Mouse (Mus musculus): ENCODE measurements at regions not wholly inside any gene's neighbourhood (a gene's known extent, or its start where the extent isn't known, plus 50 kb on each side); places are given as distances from the start of the nearest gene placed in this dataset.

GRCm38 (mm10) chr17:93260366-93261205, 61.8 kb downstream of the Adcyap1 start:
- Histone ChIP-seq H3K36me3 (ENCODE audit: control insufficient read depth, insufficient read depth, low read length) (no peaks in the 10 kb centered on the region), H3K4me3 (ENCODE audit: low read depth, low read length) (no peak overlapping the region), H3K27ac (ENCODE audit: low read depth, low read length) (no peak overlapping the region; the same call in 1 of the 2 replicates), H3K4me1 (ENCODE audit: control insufficient read depth, insufficient read depth, low read length) (peaks cover 5% of the 10 kb centered on the region; the same call in 1 of the 2 replicates), H3K9ac (ENCODE audit: low read length) (no peak overlapping the region), H3K27me3 (ENCODE audit: control insufficient read depth, insufficient read depth, low read length) (no peaks in the 10 kb centered on the region), H3K4me2 (no peak overlapping the region), H3K9me3 (ENCODE audit: control insufficient read depth, low read length) (no peaks in the 10 kb centered on the region)
- DNase-seq (ENCODE audit: low spot score, missing footprints) (peak; percentile 85), ATAC-seq (ENCODE audit: low FRiP score) (peak; percentile 88)
- WGBS = 43% methylated on average over 8 of the region's 8 CpGs

DNA sequence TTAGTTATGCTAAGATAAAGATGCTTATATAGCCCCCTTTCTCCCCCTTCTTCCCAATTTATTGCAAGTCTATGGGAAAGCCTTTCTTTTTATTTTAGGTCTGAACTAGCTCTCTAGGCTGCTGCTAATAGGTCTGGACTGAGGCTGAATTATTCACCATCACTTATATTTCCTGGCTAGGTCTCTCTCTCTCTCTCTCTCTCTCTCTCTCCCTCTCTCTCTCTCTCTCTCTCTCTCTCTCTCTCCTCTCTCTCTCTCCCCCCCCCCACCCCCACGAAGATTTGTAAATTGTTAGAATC, 62.3 kb downstream of the Adcyap1 start:
- WGBS = 41% methylated on average over 1 of the region's 1 CpGs
- H3K27ac ChIP-seq (ENCODE audit: low read depth, low read length) = no peak overlapping the region; the same call in 1 of the 2 replicates
- DNase-seq (ENCODE audit: low spot score, missing footprints) = no peak

DNA sequence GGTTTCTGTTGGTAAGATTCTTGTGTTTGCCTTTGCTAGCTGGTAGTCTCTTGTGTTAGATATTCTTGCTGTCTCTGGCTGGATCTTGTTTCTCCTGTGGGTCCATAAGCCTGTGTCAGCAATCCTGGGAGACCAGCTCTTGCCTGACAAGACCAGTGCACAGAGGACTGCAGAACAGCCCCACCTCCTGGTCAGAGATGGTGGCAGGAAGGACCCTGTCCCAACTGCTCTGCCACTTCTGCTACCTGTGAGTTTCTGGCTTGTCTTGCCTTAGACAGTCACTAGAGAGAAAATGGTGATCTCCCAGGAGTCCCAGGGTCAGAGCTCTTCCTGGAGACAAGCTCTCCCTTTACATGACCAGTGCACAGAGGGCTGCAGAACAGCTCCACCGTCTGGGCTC, 107.3 kb downstream of the Adcyap1 start:
- H3K4me3 ChIP-seq (ENCODE audit: low read depth, low read length) = no peak overlapping the region
- H3K27me3 ChIP-seq (ENCODE audit: control insufficient read depth, insufficient read depth, low read length) = peaks cover 5% of the 10 kb centered on the region
- H3K4me2 ChIP-seq = no peak overlapping the region
- no peaks in the 10 kb centered on the region for H3K4me1 ChIP-seq (ENCODE audit: control insufficient read depth, insufficient read depth, low read length)
- no peak overlapping the region for H3K27ac ChIP-seq (ENCODE audit: low read depth, low read length)
- DNase-seq (ENCODE audit: low spot score, missing footprints) = no peak
- H3K9ac ChIP-seq (ENCODE audit: low read length) = no peak overlapping the region
- WGBS = 9% methylated on average over 1 of the region's 1 CpGs
- H3K9me3 ChIP-seq (ENCODE audit: control insufficient read depth, low read length) = no peaks in the 10 kb centered on the region
- no peaks in the 10 kb centered on the region for H3K36me3 ChIP-seq (ENCODE audit: control insufficient read depth, insufficient read depth, low read length)
- ATAC-seq (ENCODE audit: low FRiP score) = peak; percentile 27; the same call in 1 of the 2 replicates

More for the DNA sequence above, 62.3 kb downstream of the Adcyap1 start:
- no peaks in the 10 kb centered on the region for H3K27me3 ChIP-seq (ENCODE audit: control insufficient read depth, insufficient read depth, low read length)
- H3K36me3 ChIP-seq (ENCODE audit: control insufficient read depth, insufficient read depth, low read length) = no peaks in the 10 kb centered on the region
- no peak overlapping the region for H3K9ac ChIP-seq (ENCODE audit: low read length)
- ATAC-seq (ENCODE audit: low FRiP score) = peak; percentile 61
- no peak overlapping the region for H3K4me2 ChIP-seq
- no peak overlapping the region for H3K4me3 ChIP-seq (ENCODE audit: low read depth, low read length)
- no peaks in the 10 kb centered on the region for H3K9me3 ChIP-seq (ENCODE audit: control insufficient read depth, low read length)
- H3K4me1 ChIP-seq (ENCODE audit: control insufficient read depth, insufficient read depth, low read length) = peaks cover 5% of the 10 kb centered on the region; the same call in 1 of the 2 replicates

DNA sequence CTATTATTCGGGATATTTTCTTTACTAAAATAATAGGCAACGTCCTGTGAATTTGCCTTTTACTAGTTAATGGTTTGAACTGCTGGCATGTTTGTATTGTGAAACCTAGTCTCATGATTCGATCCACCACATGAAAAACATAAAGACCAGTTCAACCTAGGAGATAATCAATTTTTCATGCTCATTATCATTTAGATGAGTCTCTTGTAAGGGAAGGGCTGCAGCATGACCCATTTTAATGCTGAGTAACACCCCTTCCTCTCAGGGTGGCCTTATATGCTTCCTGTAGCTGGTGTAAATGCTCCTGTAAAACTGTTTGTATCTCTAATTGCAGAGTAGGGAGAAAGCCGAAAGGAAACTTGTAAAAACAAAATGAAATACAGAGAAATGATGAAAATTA, 113.3 kb downstream of the Adcyap1 start:
- WGBS = 28% methylated on average over 4 of the region's 4 CpGs
- H3K9ac ChIP-seq (ENCODE audit: low read length) = no peak overlapping the region
- no peak overlapping the region for H3K27ac ChIP-seq (ENCODE audit: low read depth, low read length)
- H3K36me3 ChIP-seq (ENCODE audit: control insufficient read depth, insufficient read depth, low read length) = no peaks in the 10 kb centered on the region
- no peak overlapping the region for H3K4me2 ChIP-seq
- peaks cover 5% of the 10 kb centered on the region; the same call in 1 of the 2 replicates for H3K4me1 ChIP-seq (ENCODE audit: control insufficient read depth, insufficient read depth, low read length)
- no peaks in the 10 kb centered on the region for H3K9me3 ChIP-seq (ENCODE audit: control insufficient read depth, low read length)
- H3K27me3 ChIP-seq (ENCODE audit: control insufficient read depth, insufficient read depth, low read length) = peaks cover 5% of the 10 kb centered on the region
- no peak overlapping the region for H3K4me3 ChIP-seq (ENCODE audit: low read depth, low read length)
- DNase-seq (ENCODE audit: low spot score, missing footprints) = peak; percentile 89
- ATAC-seq (ENCODE audit: low FRiP score) = peak; percentile 81

DNA sequence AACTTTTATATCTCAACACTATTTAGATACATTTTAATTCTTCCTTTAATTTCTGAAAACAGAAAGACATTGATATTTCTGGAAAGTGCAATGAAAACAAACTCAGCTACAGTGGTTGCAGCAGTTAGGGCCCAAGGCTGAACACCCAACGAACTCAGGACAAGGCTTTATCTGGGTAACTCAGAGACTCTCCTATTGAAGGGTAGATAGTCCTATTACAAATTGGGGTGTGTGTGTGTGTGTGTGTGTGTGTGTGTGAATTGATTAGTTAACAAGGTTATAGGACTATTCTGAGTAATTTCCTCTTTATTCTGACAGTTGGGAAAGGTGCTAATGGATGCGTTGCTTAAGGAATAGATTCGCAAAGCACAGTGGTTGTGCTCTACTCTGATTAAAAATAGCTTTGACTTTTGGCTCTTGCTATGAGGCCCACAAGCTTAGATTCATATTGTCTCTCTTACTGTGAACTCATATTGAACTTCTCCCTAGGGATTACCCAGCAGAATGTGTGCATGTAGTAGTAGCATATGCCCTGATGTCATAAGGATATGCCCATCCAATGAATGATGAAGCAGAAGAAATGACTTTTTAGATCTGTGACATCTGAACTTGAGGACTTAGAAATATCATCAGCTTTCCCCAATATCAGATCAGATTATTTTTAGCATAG, 114.0 kb downstream of the Adcyap1 start:
- ATAC-seq (ENCODE audit: low FRiP score) (peak; percentile 81), DNase-seq (ENCODE audit: low spot score, missing footprints) (peak; percentile 83)
- Histone ChIP-seq H3K9ac (ENCODE audit: low read length) (no peak overlapping the region), H3K27me3 (ENCODE audit: control insufficient read depth, insufficient read depth, low read length) (peaks cover 5% of the 10 kb centered on the region), H3K27ac (ENCODE audit: low read depth, low read length) (peak overlapping the region; percentile 36; the same call in 1 of the 2 replicates), H3K4me3 (ENCODE audit: low read depth, low read length) (no peak overlapping the region), H3K4me2 (no peak overlapping the region), H3K36me3 (ENCODE audit: control insufficient read depth, insufficient read depth, low read length) (no peaks in the 10 kb centered on the region), H3K9me3 (ENCODE audit: control insufficient read depth, low read length) (no peaks in the 10 kb centered on the region), H3K4me1 (ENCODE audit: control insufficient read depth, insufficient read depth, low read length) (peaks cover 5% of the 10 kb centered on the region; the same call in 1 of the 2 replicates)
- WGBS = 54% methylated on average over 3 of the region's 3 CpGs

DNA sequence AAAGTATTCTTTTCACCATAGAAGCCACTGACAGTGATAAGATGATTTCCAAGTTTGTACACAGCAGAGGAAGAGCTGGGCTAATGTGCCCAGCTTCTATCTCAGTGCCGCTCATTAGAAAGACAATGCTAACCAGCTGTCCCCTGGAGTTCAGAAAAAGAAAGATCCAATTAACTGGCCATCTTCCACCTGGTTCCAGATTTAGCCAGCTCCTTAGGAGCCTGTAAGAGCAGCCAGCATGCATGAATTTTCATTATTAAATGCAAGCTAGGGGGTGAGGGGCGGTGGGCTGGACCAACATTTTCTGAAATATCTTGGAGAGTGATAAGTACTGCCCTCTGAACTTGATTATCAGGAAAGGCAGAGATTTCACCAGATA, 114.5 kb downstream of the Adcyap1 start:
- Histone ChIP-seq H3K36me3 (ENCODE audit: control insufficient read depth, insufficient read depth, low read length) (no peaks in the 10 kb centered on the region), H3K4me3 (ENCODE audit: low read depth, low read length) (no peak overlapping the region), H3K27me3 (ENCODE audit: control insufficient read depth, insufficient read depth, low read length) (peaks cover 5% of the 10 kb centered on the region), H3K4me1 (ENCODE audit: control insufficient read depth, insufficient read depth, low read length) (peaks cover 5% of the 10 kb centered on the region; the same call in 1 of the 2 replicates), H3K9ac (ENCODE audit: low read length) (no peak overlapping the region), H3K27ac (ENCODE audit: low read depth, low read length) (no peak overlapping the region), H3K9me3 (ENCODE audit: control insufficient read depth, low read length) (no peaks in the 10 kb centered on the region), H3K4me2 (no peak overlapping the region)
- DNase-seq (ENCODE audit: low spot score, missing footprints) (no peak), ATAC-seq (ENCODE audit: low FRiP score) (peak; percentile 82)
- 25% methylated on average over 2 of the region's 2 CpGs for WGBS

- H3K4me3 ChIP-seq (ENCODE audit: low read depth, low read length) = no peak overlapping the region
- 66% methylated on average over 3 of the region's 3 CpGs for WGBS
Measured at GRCm38 (mm10) chr17:93314144-93314543, 115.3 kb downstream of the Adcyap1 start.

GRCm38 (mm10) chr17:93321482-93321881, 122.7 kb downstream of the Adcyap1 start:
- WGBS = 79% methylated on average over 4 of the region's 4 CpGs
- no peaks in the 10 kb centered on the region for H3K36me3 ChIP-seq (ENCODE audit: control insufficient read depth, insufficient read depth, low read length)
- ATAC-seq (ENCODE audit: low FRiP score) = no peak
- H3K27me3 ChIP-seq (ENCODE audit: control insufficient read depth, insufficient read depth, low read length) = no peaks in the 10 kb centered on the region
- H3K27ac ChIP-seq (ENCODE audit: low read depth, low read length) = no peak overlapping the region
- no peaks in the 10 kb centered on the region for H3K9me3 ChIP-seq (ENCODE audit: control insufficient read depth, low read length)
- H3K4me3 ChIP-seq (ENCODE audit: low read depth, low read length) = no peak overlapping the region
- no peak for DNase-seq (ENCODE audit: low spot score, missing footprints)
- H3K4me2 ChIP-seq = no peak overlapping the region
- no peak overlapping the region for H3K9ac ChIP-seq (ENCODE audit: low read length)
- H3K4me1 ChIP-seq (ENCODE audit: control insufficient read depth, insufficient read depth, low read length) = no peaks in the 10 kb centered on the region

More at GRCm38 (mm10) chr17:93314144-93314543, 115.3 kb downstream of the Adcyap1 start:
- Histone ChIP-seq H3K27me3 (ENCODE audit: control insufficient read depth, insufficient read depth, low read length) (peaks cover 5% of the 10 kb centered on the region), H3K4me2 (no peak overlapping the region), H3K36me3 (ENCODE audit: control insufficient read depth, insufficient read depth, low read length) (no peaks in the 10 kb centered on the region), H3K9me3 (ENCODE audit: control insufficient read depth, low read length) (no peaks in the 10 kb centered on the region), H3K9ac (ENCODE audit: low read length) (no peak overlapping the region), H3K4me1 (ENCODE audit: control insufficient read depth, insufficient read depth, low read length) (peaks cover 5% of the 10 kb centered on the region; the same call in 1 of the 2 replicates), H3K27ac (ENCODE audit: low read depth, low read length) (peak overlapping the region; percentile 35; the same call in 1 of the 2 replicates)
- DNase-seq (ENCODE audit: low spot score, missing footprints) (no peak), ATAC-seq (ENCODE audit: low FRiP score) (no peak)

GRCm38 (mm10) chr17:93337576-93337975, 138.8 kb downstream of the Adcyap1 start:
- no peak for DNase-seq (ENCODE audit: low spot score, missing footprints)
- no peaks in the 10 kb centered on the region for H3K27me3 ChIP-seq (ENCODE audit: control insufficient read depth, insufficient read depth, low read length)
- no peak overlapping the region for H3K4me2 ChIP-seq
- ATAC-seq (ENCODE audit: low FRiP score) = no peak
- WGBS = 96% methylated on average over 1 of the region's 1 CpGs
- H3K9me3 ChIP-seq (ENCODE audit: control insufficient read depth, low read length) = no peaks in the 10 kb centered on the region
- H3K36me3 ChIP-seq (ENCODE audit: control insufficient read depth, insufficient read depth, low read length) = no peaks in the 10 kb centered on the region
- H3K27ac ChIP-seq (ENCODE audit: low read depth, low read length) = no peak overlapping the region
- H3K4me1 ChIP-seq (ENCODE audit: control insufficient read depth, insufficient read depth, low read length) = no peaks in the 10 kb centered on the region
- H3K9ac ChIP-seq (ENCODE audit: low read length) = no peak overlapping the region
- H3K4me3 ChIP-seq (ENCODE audit: low read depth, low read length) = no peak overlapping the region
